Mouse (Mus musculus) brain, embryonic 14.5 days (tissue): Measurements from ENCODE around the gene Disp2.

Experiments used
- CTCF ChIP-seq: fragments of 200-500 bp; IDR thresholded peaks from 2 replicates; pipeline ENCODE4 v1.5.1; 2012; ENCODE audit warnings: inconsistent platforms, mild to moderate bottlenecking, moderate library complexity, borderline replicate concordance; ENCODE audit not compliant: insufficient read depth, insufficient read length; ENCODE audit errors: extremely low read depth
- POLR2A ChIP-seq: fragments of 200-500 bp; IDR thresholded peaks from 2 replicates; pipeline ENCODE4 v1.6.1; 2012; ENCODE audit warnings: mild to moderate bottlenecking, inconsistent platforms, borderline replicate concordance; ENCODE audit not compliant: poor library complexity, insufficient read depth, insufficient read length, severe bottlenecking; ENCODE audit errors: extremely low read depth

- TF ChIP-seq POLR2A (no peak), CTCF (no peak)
Observed at GRCm38 (mm10) chr2:118781115-118781514, 1.6 kb downstream of the Disp2 start.
